Mouse (Mus musculus) limb, embryonic 15.5 days (tissue): ENCODE results near the gene Eci3. TPM values are rescaled to one million over a fixed set of nuclear protein-coding genes. Genes with fewer than 3 reads are reported as not detected.
"Not testable (repeated sequence)": the region's sequence is repeated elsewhere in the genome, so short reads cannot be mapped to it uniquely, and the experiment has no call there.

Experiments
- ATAC-seq: fragments of 200-750 bp; cut with Nextera tagmentation; 2 replicates; pipeline ENCODE4 v1.8.0; 2017; ENCODE audit warnings: low read depth, moderate TSS enrichment; ENCODE audit not compliant: insufficient number of reproducible peaks, low FRiP score, low TSS enrichment
- H3K27ac ChIP-seq: fragments of 300-500 bp; sonication (generic); 2 replicates; pipeline ENCODE4 v1.5.1; 2015; ENCODE audit warnings: moderate library complexity, mild to moderate bottlenecking, inconsistent platforms
- H3K27me3 ChIP-seq: fragments of 300-500 bp; sonication (generic); 2 replicates; pipeline ENCODE4 v1.6.1; 2015; ENCODE audit warnings: inconsistent platforms
- H3K36me3 ChIP-seq: fragments of 300-500 bp; sonication (generic); 2 replicates; pipeline ENCODE4 v1.6.1; 2015; ENCODE audit warnings: inconsistent platforms
- H3K4me1 ChIP-seq: fragments of 300-500 bp; sonication (generic); 2 replicates; pipeline ENCODE4 v1.6.1; 2015; ENCODE audit warnings: inconsistent platforms
- H3K4me2 ChIP-seq: fragments of 300-500 bp; sonication (generic); 2 replicates; pipeline ENCODE4 v1.6.1; 2015; ENCODE audit warnings: mild to moderate bottlenecking, inconsistent platforms
- H3K4me3 ChIP-seq: fragments of 300-500 bp; sonication (generic); 2 replicates; pipeline ENCODE4 v1.5.1; 2015; ENCODE audit warnings: mild to moderate bottlenecking, inconsistent platforms
- H3K9ac ChIP-seq: fragments of 300-500 bp; sonication (generic); 2 replicates; pipeline ENCODE4 v1.6.1; 2015; ENCODE audit warnings: inconsistent platforms
- H3K9me3 ChIP-seq: fragments of 300-500 bp; sonication (generic); 2 replicates; pipeline ENCODE4 v1.6.1; 2016; ENCODE audit warnings: inconsistent platforms
- WGBS: fragments of 180-500 bp; shearing (Covaris S2); methylation state at CpG from one replicate; pipeline ENCODE4 v1.1.7; 2015; 5-methylcytosine and 5-hydroxymethylcytosine counted together
- polyA plus RNA-seq: library from polyadenylated mRNA; unstranded; fragments of >200 nt; fragmentation: Nextera tagmentation; extraction: Ambion mirVana; gene quantifications from 2 replicates; pipeline ENCODE4 v1.2.1, GENCODE M21; 2015

Eci3 gene
- polyA plus RNA-seq, 1 experiment from 2014 or later: 1.0 TPM

GRCm38 (mm10) chr13:34973149-34973548 lies 9.5 kb upstream of the Eci3 start:
- WGBS: 30% methylated on average over 1 of the region's 1 CpGs

GRCm38 (mm10) chr13:34972456-34972855 lies 8.8 kb upstream of the Eci3 start:
- not testable (repeated sequence) for H3K4me2 ChIP-seq, ATAC-seq

More at GRCm38 (mm10) chr13:34973149-34973548, 9.5 kb upstream of the Eci3 start:
- no peak for ATAC-seq
- no peak overlapping the region for H3K4me2 ChIP-seq
- H3K27me3 ChIP-seq: no peaks in the 10 kb centered on the region
- H3K4me3 ChIP-seq: no peak overlapping the region
- no peaks in the 10 kb centered on the region for H3K4me1 ChIP-seq
- peaks cover 14% of the 10 kb centered on the region for H3K36me3 ChIP-seq
- no peaks in the 10 kb centered on the region for H3K9me3 ChIP-seq
- no peak overlapping the region for H3K27ac ChIP-seq
- H3K9ac ChIP-seq: no peak overlapping the region

GRCm38 (mm10) chr13:34965647-34966046 lies 2.0 kb upstream of the Eci3 start:
- H3K9me3 ChIP-seq, H3K4me2 ChIP-seq, ATAC-seq, H3K36me3 ChIP-seq, H3K4me3 ChIP-seq, H3K9ac ChIP-seq, H3K27ac ChIP-seq: not testable (repeated sequence)
- Histone ChIP-seq H3K4me1 (peaks cover 13% of the 10 kb centered on the region), H3K27me3 (peaks cover 16% of the 10 kb centered on the region; the same call in 1 of the 2 replicates)
- WGBS: 68% methylated on average over 9 of the region's 9 CpGs

More at GRCm38 (mm10) chr13:34972456-34972855, 8.8 kb upstream of the Eci3 start:
- H3K36me3 ChIP-seq, H3K9me3 ChIP-seq, H3K27ac ChIP-seq, H3K27me3 ChIP-seq, H3K9ac ChIP-seq, H3K4me3 ChIP-seq, H3K4me1 ChIP-seq: not testable (repeated sequence)

GRCm38 (mm10) chr13:34964866-34965265 lies 1.3 kb upstream of the Eci3 start:
- H3K4me2 ChIP-seq: peak overlapping the region; percentile 75
- no peak overlapping the region for H3K9ac ChIP-seq
- no peaks in the 10 kb centered on the region for H3K9me3 ChIP-seq
- ATAC-seq: no peak
- peak overlapping the region; percentile 49 for H3K4me3 ChIP-seq
- H3K27ac ChIP-seq: no peak overlapping the region
- peaks cover 13% of the 10 kb centered on the region for H3K4me1 ChIP-seq
- H3K27me3 ChIP-seq: peaks cover 16% of the 10 kb centered on the region; the same call in 1 of the 2 replicates
- 8% methylated on average over 5 of the region's 5 CpGs for WGBS
- no peaks in the 10 kb centered on the region for H3K36me3 ChIP-seq

- WGBS: 5% methylated on average over 14 of the region's 14 CpGs
- peak overlapping the region; percentile 75 for H3K4me2 ChIP-seq
- no peak for ATAC-seq
- peak overlapping the region; percentile 49 for H3K4me3 ChIP-seq
- no peak overlapping the region for H3K9ac ChIP-seq
- H3K36me3 ChIP-seq: no peaks in the 10 kb centered on the region
- peaks cover 13% of the 10 kb centered on the region for H3K4me1 ChIP-seq
- peaks cover 16% of the 10 kb centered on the region; the same call in 1 of the 2 replicates for H3K27me3 ChIP-seq
- no peak overlapping the region for H3K27ac ChIP-seq
- no peaks in the 10 kb centered on the region for H3K9me3 ChIP-seq
Measured at GRCm38 (mm10) chr13:34964419-34964818, 809 bp upstream of the Eci3 start.

GRCm38 (mm10) chr13:34960996-34961770 lies 2.4 kb downstream of the Eci3 start:
- Histone ChIP-seq H3K36me3 (no peaks in the 10 kb centered on the region), H3K4me2 (no peak overlapping the region), H3K4me3 (no peak overlapping the region), H3K27me3 (peaks cover 16% of the 10 kb centered on the region; the same call in 1 of the 2 replicates), H3K4me1 (peaks cover 13% of the 10 kb centered on the region), H3K9ac (no peak overlapping the region), H3K9me3 (no peaks in the 10 kb centered on the region), H3K27ac (no peak overlapping the region)
- ATAC-seq: no peak
- 85% methylated on average over 4 of the region's 4 CpGs for whole genome bisulfite sequencing

GRCm38 (mm10) chr13:34958158-34958557 lies 5.5 kb downstream of the Eci3 start:
- H3K9ac ChIP-seq, ATAC-seq, H3K4me2 ChIP-seq, H3K36me3 ChIP-seq, H3K9me3 ChIP-seq, H3K27ac ChIP-seq, H3K4me1 ChIP-seq, H3K4me3 ChIP-seq, H3K27me3 ChIP-seq: not testable (repeated sequence)
- 63% methylated on average over 3 of the region's 3 CpGs for WGBS

- ATAC-seq: no peak
- Histone ChIP-seq H3K4me3 (no peak overlapping the region), H3K36me3 (no peaks in the 10 kb centered on the region), H3K4me1 (no peaks in the 10 kb centered on the region), H3K9ac (no peak overlapping the region), H3K4me2 (no peak overlapping the region), H3K9me3 (no peaks in the 10 kb centered on the region), H3K27ac (no peak overlapping the region), H3K27me3 (no peaks in the 10 kb centered on the region)
- WGBS: 86% methylated on average over 4 of the region's 4 CpGs
Measured at GRCm38 (mm10) chr13:34956901-34957300, 6.7 kb downstream of the Eci3 start.

- H3K27me3 ChIP-seq, ATAC-seq, H3K4me2 ChIP-seq, H3K27ac ChIP-seq, H3K4me3 ChIP-seq, H3K9me3 ChIP-seq, H3K9ac ChIP-seq, H3K4me1 ChIP-seq, H3K36me3 ChIP-seq: not testable (repeated sequence)
- 85% methylated on average over 2 of the region's 2 CpGs for WGBS
Measured at GRCm38 (mm10) chr13:34951437-34951836, 12.2 kb downstream of the Eci3 start.

- no peaks in the 10 kb centered on the region for H3K4me1 ChIP-seq
- no peak overlapping the region for H3K9ac ChIP-seq
- no peaks in the 10 kb centered on the region for H3K36me3 ChIP-seq
- H3K27ac ChIP-seq: no peak overlapping the region
- H3K9me3 ChIP-seq: no peaks in the 10 kb centered on the region
- no peak overlapping the region for H3K4me3 ChIP-seq
- H3K27me3 ChIP-seq: no peaks in the 10 kb centered on the region
- ATAC-seq: no peak
- no peak overlapping the region for H3K4me2 ChIP-seq
Measured at GRCm38 (mm10) chr13:34942370-34942769, 21.2 kb downstream of the Eci3 start.

- Histone ChIP-seq H3K4me1 (no peaks in the 10 kb centered on the region), H3K9ac (no peak overlapping the region), H3K9me3 (no peaks in the 10 kb centered on the region), H3K27me3 (peaks cover 5% of the 10 kb centered on the region; the same call in 1 of the 2 replicates), H3K4me3 (no peak overlapping the region), H3K27ac (no peak overlapping the region), H3K4me2 (no peak overlapping the region), H3K36me3 (no peaks in the 10 kb centered on the region)
- no peak for ATAC-seq
- WGBS: 48% methylated on average over 10 of the region's 10 CpGs
Measured at GRCm38 (mm10) chr13:34934931-34935644, 28.5 kb downstream of the Eci3 start.

- Histone ChIP-seq H3K27ac (no peak within 1 kb of the TSS), H3K9me3 (no peaks in the 10 kb centered on the region), H3K36me3 (no peaks in the 10 kb centered on the region), H3K27me3 (no peaks in the 10 kb centered on the region), H3K4me3 (no peak within 1 kb of the TSS), H3K4me2 (no peak within 1 kb of the TSS), H3K9ac (no peak within 1 kb of the TSS), H3K4me1 (0 out of 2 replicates have a peak, but pooled peaks cover 2% of the 10 kb centered on the region)
- ATAC-seq: no peak
- 83% methylated on average over 4 of the region's 4 CpGs for WGBS
Measured at GRCm38 (mm10) chr13:34924210-34924609, 39.4 kb downstream of the Eci3 start, which contains the start of the genes Fam217a and 4933417A18Rik. Gene Fam217a, minus strand, starts transcription at chr13:34924310. Gene 4933417A18Rik, plus strand, starts transcription at chr13:34924409.
